Mouse (Mus musculus) frontal cortex, postnatal 10 days (tissue): Measurements from ENCODE around the gene Krtap1-4.
A peak's percentile ranks its signal among the peaks of the same experiment; 100 is the strongest.

Experiments used
- DNase-seq, 2 experiments: peaks; one replicate each; pipeline ENCODE4 v3.0.0; 2022; ENCODE audit warnings: low spot score in 2 of 2, mixed read lengths in 1 of 2

Krtap1-4 gene

GRCm38 (mm10) chr11:99550765-99551164 is 32.7 kb downstream of the Krtap1-4 start, which contains the start of gene Krtap3-3:
TSS of gene Krtap3-3 (minus strand) at chr11:99550865.
- no peak for DNase-seq

GRCm38 (mm10) chr11:99547892-99548291 is 35.6 kb downstream of the Krtap1-4 start:
- no peak for DNase-seq

- DNase-seq, result peak in 1 of 2 experiments; percentile 22
Measured at GRCm38 (mm10) chr11:99539721-99540120, 43.7 kb downstream of the Krtap1-4 start.
